Mouse (Mus musculus) kidney, adult 8-10 months (tissue): ENCODE data around the gene Gm3604.
A peak's percentile ranks its signal among the peaks of the same experiment; 100 is the strongest.
"Not testable (repeated sequence)": the region's sequence is repeated elsewhere in the genome, so short reads cannot be mapped to it uniquely, and the experiment has no call there.

Source experiments
- DNase-seq, 2 experiments: peaks; one replicate each; pipeline ENCODE4 v3.0.0; 2022

The Gm3604 gene

GRCm38 (mm10) chr13:62382952-62383351, at the start of gene Gm3604:
Gene Gm3604 (minus strand): TSS chr13:62383177.
- peak; percentile 50 to 59 for DNase-seq

GRCm38 (mm10) chr13:62399206-62399605, 16.2 kb upstream of the Gm3604 start:
- DNase-seq, result not testable (repeated sequence)

- not testable (repeated sequence) for DNase-seq
These were observed 7.2 kb upstream of the Gm3604 start for GRCm38 (mm10) chr13:62390076-62390620.

- no peak for DNase-seq
These were observed 51.2 kb downstream of the Gm3604 start for GRCm38 (mm10) chr13:62331786-62332185.

GRCm38 (mm10) chr13:62331381-62331780, 51.6 kb downstream of the Gm3604 start:
- no peak for DNase-seq
